Mouse (Mus musculus): ENCODE measurements at regions not wholly inside any gene's neighbourhood (a gene's known extent, or its start where the extent isn't known, plus 50 kb on each side); places are given as distances from the start of the nearest gene placed in this dataset.
A peak's percentile ranks its signal among the peaks of the same experiment; 100 is the strongest.

DNA sequence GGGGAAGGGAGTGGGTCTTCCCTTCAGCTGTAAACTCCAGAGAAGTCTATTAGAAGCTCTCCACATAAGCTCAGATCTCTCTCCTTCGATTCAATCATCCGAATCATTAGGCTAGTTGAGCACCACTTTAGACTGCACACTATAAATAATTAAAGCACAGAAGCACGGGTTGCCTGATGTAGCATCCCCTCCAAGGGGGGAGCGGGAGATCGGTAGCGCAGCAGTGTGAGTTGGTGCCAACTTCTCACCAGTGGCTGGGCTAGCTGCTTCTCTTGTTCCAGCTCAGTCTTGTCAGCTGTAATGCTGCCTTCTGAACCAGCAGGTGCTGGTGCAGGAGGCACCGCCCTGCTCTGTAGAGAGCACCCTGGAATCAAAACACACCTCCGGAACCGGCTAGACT lies 78.6 kb downstream of the A830031A19Rik start:
- DNase-seq (ENCODE audit: low spot score): no peak

DNA sequence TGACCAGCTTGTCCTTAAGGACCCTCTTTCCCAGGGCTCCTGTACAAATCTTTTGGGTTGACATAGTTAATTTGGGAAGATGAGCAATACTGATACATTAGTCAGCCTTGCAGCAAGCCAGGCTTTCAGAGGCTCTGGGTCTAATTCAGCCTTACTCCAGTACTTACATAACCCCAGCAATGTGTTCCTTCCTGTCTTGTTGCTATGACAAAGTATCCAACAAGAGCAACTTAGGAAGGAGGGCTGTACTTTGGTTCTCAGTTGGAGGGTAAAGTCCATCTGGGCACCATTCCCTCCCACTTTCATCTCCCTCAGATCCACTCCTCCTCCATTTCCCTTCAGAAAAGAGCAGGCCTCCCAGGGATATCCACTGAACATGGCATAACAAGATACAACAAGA lies 80.7 kb downstream of the A830031A19Rik start:
- no peak for DNase-seq (ENCODE audit: low spot score)

DNA sequence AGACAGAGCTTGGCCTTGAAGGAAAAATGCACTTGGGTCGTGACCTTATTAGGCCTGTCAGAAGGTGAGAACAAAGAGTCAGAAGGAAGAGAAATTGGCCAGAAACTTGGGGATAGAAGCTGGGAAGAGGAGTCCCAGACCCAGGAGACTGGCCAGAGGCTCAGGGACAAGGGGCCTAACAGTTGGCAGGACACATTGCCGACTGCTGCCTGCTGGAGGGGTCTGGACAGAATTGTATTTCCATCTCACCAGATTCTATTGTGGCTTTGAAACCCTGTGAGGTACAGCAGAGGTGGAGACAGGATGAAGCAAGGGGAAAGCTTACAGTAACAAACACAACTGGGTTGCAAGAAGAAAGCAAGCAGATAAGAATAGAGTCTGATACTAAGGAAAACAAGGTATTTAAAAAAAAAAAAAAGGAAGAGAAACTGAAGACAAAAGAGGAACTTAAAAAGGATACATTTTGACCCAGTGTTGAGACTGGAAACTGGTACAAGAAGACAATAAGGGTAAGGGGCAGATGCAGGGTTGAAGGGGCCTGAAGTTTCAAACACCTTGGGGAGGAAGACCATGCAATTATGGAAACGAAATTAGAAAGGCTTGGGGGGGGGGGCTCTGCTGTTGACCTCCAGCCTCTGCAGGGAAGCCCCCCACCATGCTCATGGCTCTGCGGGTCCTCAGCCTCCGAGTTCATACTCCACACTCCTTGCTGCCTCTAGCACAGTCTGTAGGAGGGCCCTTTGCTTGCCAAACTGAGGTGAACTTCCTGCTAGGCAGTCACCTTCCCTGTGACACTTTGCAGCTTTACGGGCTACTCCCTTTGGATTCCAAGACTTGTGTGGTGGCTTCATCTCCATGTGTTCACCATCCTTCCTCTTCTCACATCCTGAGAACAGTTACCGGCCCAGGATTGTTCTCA lies 87.1 kb downstream of the A830031A19Rik start:
- DNase-seq (ENCODE audit: low spot score): no peak

DNA sequence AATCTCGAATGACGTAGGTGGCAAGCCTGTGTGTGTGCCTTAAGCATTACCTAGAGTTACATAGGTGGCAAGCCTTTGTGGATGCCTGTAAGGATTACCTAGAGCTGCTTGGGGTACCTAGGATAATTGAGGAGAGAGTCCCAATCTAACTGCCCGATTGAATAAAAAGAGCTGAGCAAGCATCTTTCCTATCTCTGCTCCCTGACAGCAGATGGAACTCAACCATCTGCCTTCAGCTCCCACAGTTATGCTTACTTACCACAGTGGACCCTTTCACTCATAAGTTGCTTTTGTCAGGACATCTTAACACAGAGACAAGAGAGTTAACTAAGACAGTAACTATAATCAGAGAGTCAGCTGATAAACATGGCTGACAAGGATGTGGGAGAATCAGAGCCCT lies 89.6 kb downstream of the A830031A19Rik start:
- no peak for DNase-seq (ENCODE audit: low spot score)

DNA sequence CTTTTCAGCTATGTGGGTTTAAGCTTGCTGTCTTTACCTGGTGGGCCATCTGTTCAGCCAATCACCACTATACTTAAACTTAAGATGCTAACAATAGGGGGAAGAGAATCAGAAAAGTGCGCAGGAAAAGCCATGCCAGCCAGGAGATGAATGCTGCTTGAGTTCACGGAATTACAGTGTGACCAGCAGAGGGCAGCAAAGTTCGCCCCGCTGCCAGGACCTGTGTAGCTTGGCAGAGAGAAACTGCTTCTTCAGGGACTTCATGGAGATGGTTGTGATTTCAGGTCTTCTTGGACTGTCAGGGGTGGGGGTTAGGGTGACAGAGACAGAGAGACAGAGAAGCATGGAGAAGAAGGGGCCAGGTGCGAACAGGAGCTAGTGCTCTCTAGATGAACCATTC lies 84.3 kb upstream of the Papolg start:
- DNase-seq (ENCODE audit: low spot score): peak; percentile 38

DNA sequence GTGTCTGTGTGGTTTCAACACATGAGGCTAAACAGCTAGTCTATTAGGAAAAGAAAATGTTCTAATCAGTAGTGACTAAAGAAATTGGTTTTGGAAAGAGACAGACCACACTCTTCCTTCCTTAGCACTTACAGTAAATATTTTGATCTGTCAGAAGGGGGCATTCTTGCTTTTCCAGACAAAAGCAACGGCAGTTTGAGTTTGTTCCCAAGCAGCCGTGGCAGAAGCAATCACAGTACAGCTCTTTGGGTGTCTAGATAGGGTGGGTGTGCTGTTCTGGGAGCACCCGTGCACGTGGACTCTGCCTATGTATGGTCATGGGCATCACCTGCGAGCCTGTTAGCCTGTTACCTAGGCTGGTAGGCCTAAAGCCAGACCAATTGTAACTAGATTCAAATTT lies 83.2 kb upstream of the Papolg start:
- DNase-seq (ENCODE audit: low spot score): no peak

DNA sequence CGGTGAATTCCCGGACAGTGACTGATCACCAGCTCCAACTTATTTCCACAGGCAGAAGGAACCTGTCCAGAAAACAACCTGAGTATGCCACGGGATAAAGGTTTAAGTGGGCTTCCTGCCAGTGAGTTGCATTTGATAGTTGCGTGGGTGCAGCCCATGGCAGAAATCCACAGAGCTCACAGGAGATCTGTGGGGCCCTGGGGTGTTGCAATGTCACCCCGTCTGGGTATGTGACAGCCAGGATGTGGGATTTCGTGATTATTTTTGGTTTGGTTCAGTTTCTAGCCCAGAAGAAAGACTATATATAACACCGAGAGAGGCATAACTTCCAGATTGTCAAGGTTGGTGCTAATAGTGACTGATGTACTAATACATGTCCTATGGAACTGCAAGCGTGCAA lies 82.0 kb upstream of the Papolg start:
- DNase-seq (ENCODE audit: low spot score): no peak

DNA sequence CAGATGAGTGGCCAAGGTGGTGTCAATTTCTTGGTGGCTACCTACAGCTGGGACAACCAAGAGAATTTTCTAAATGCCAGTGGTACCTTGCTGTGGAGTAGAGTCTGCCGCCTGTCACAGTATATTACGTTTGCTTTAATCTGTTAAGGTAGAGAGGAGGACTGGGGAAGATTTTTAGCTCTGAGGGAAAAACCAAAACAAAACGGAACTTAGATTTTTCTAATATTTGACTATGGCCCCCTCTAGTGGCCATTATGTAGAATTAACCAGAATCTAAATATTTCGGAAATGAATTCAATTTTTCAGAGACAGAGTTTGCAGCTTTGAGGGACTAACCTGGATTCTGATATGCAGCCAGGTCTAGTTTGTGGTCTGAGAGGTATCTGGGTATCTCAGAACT lies 59.3 kb upstream of the Papolg start:
- no peak for DNase-seq (ENCODE audit: low spot score)

DNA sequence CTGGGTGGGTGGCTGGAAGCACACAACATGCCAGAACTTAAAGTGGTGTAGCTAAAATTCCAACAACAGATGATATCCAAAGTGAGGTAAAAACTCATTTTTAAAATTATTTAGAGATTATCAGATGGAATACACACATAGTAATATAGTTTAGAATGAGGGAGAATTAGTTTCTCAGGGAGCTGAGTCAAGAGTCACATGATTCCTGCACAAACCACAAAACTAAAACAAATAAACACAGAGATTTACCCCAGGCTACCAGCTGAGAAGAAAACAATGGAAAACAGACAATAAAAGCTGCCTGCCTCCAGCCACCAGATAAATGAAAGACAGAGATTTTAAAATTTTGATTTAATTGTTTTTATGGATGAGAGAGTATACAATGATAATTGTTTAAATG lies 50.9 kb upstream of the Papolg start:
- DNase-seq (ENCODE audit: low spot score): no peak
